Mouse (Mus musculus): ENCODE results near the gene Lpar6. TPM values are rescaled to one million over a fixed set of nuclear protein-coding genes. Genes with fewer than 3 reads are reported as not detected.

The Lpar6 gene
- total RNA-seq, 2 experiments from 2014 or later, result 0.96 to 1.0 TPM

- no peak for DNase-seq (ENCODE audit: low spot score in 2 of 2)
Measured at GRCm38 (mm10) chr14:73254412-73254811, 16.7 kb downstream of the Lpar6 start.

- DNase-seq (ENCODE audit: low spot score in 2 of 2), result no peak
Measured at GRCm38 (mm10) chr14:73255426-73255970, 17.8 kb downstream of the Lpar6 start.

GRCm38 (mm10) chr14:73257348-73257747, 19.7 kb downstream of the Lpar6 start:
- DNase-seq (ENCODE audit: low spot score in 2 of 2), result no peak

- DNase-seq (ENCODE audit: low spot score in 2 of 2), result no peak
Measured at GRCm38 (mm10) chr14:73258181-73258580, 20.5 kb downstream of the Lpar6 start.

GRCm38 (mm10) chr14:73262210-73262609, 24.5 kb downstream of the Lpar6 start:
- DNase-seq (ENCODE audit: low spot score in 2 of 2), result no peak

GRCm38 (mm10) chr14:73266166-73266565, 28.5 kb downstream of the Lpar6 start:
- DNase-seq (ENCODE audit: low spot score in 2 of 2), result no peak

GRCm38 (mm10) chr14:73271807-73272206, 34.1 kb downstream of the Lpar6 start:
- no peak for DNase-seq (ENCODE audit: low spot score in 2 of 2)

DNA sequence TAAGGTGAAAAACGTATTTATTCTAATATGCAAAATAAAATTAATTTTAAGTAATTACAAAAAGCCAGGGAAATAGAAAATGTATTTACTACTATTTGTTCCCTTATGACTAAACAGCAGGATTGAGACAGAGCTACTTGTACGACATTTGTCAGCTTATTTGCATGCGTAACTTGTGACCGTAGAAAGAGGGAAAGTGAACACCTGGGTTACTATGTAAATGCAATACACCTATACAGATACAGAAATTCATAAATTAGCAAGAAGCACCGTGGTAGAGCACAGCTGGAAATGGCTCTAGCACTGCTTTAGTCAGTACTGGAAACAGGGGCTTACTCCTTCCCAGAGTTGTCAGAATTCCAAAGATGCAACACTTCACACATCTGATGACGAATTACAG, 41.4 kb downstream of the Lpar6 start:
- no peak for DNase-seq (ENCODE audit: low spot score in 2 of 2)

GRCm38 (mm10) chr14:73280996-73281395, 43.3 kb downstream of the Lpar6 start:
- no peak for DNase-seq (ENCODE audit: low spot score in 2 of 2)

- no peak for DNase-seq (ENCODE audit: low spot score in 2 of 2)
Measured at GRCm38 (mm10) chr14:73289915-73290314, 52.2 kb downstream of the Lpar6 start.

DNA sequence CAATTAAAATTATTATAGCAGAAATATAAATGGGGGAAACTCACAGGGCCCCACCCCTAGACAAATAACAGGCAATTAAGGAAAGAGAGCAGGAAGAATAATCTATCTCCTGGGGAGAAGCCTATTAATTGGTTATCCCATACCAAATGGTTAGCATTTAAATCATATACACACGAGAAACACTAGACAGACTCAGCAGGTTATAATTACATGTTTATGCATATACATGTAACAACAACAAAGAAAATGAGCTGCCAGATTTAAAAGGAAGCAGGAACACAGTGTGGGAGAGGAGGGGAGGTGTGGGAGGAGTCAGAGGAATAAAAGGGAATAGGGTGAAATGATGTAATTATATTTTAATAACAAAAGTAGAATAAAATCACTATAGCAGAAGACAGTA, 54.7 kb downstream of the Lpar6 start:
- DNase-seq (ENCODE audit: low spot score in 2 of 2), result no peak

Small RNAs within 50 kb of the gene (microRNA-seq; reads per million reads assigned to microRNA genes)
- gene Mir687, result 0 reads per million in 2 experiments

Other genes with a start within 250 kb of the Lpar6 start
- 1 to 10 TPM; 1.6 to 1.9 TPM for gene Cysltr2, start 188.8 kb upstream of the Lpar6 start, total RNA-seq (2021)
- 10 to 100 TPM; 20.8 to 22.4 TPM for gene Rcbtb2, start 114.9 kb upstream of the Lpar6 start, total RNA-seq (2021)
- 10 to 100 TPM; 28.9 to 30.1 TPM for gene Rb1, start 87.9 kb downstream of the Lpar6 start, total RNA-seq (2021)
- gene Itm2b, start 147.4 kb downstream of the Lpar6 start, total RNA-seq (2021), result 100 to 1,000 TPM; 780 to 834 TPM

Measured in left cerebral cortex, adult 18-20 months (tissue).